Mouse (Mus musculus) forebrain, embryonic 16.5 days (tissue): ENCODE data around the gene Gm10663. TPM values are rescaled to one million over a fixed set of nuclear protein-coding genes. Genes with fewer than 3 reads are reported as not detected.

Source experiments
- ATAC-seq: fragments of 200-750 bp; cut with Nextera tagmentation; 2 replicates; pipeline ENCODE4 v1.8.0; 2017; ENCODE audit warnings: mild to moderate bottlenecking, moderate library complexity
- H3K27ac ChIP-seq: fragments of 300-500 bp; sonication (generic); 2 replicates; pipeline ENCODE4 v1.5.1; 2014; ENCODE audit warnings: low read length, control low read depth
- H3K27me3 ChIP-seq: fragments of 300-500 bp; sonication (generic); replicated peaks from 2 replicates; pipeline ENCODE4 v1.6.1; 2014; ENCODE audit warnings: low read length; ENCODE audit not compliant: control insufficient read depth, insufficient read depth
- H3K36me3 ChIP-seq: fragments of 300-500 bp; sonication (generic); 2 replicates; pipeline ENCODE4 v1.6.1; 2014; ENCODE audit not compliant: control insufficient read depth, insufficient read depth
- H3K4me1 ChIP-seq: fragments of 300-500 bp; sonication (generic); replicated peaks from 2 replicates; pipeline ENCODE4 v1.6.1; 2014; ENCODE audit warnings: low read length; ENCODE audit not compliant: control insufficient read depth, insufficient read depth
- H3K4me2 ChIP-seq: fragments of 300-500 bp; sonication (generic); 2 replicates; pipeline ENCODE4 v1.6.1; 2014; ENCODE audit warnings: mild to moderate bottlenecking, low read length, control low read depth
- H3K4me3 ChIP-seq: fragments of 300-500 bp; sonication (generic); replicated peaks from 2 replicates; pipeline ENCODE4 v1.5.1; 2014; ENCODE audit warnings: mild to moderate bottlenecking, low read length, control low read depth
- H3K9ac ChIP-seq: fragments of 300-500 bp; sonication (generic); replicated peaks from 2 replicates; pipeline ENCODE4 v1.6.1; 2014; ENCODE audit warnings: low read depth, low read length, control low read depth
- H3K9me3 ChIP-seq: fragments of 300-500 bp; sonication (generic); 2 replicates; pipeline ENCODE4 v1.6.1; 2016; ENCODE audit warnings: low read length; ENCODE audit not compliant: control insufficient read depth
- WGBS: fragments of 180-500 bp; shearing (Covaris S2); extraction: QIAGEN DNeasy Blood & Tissue Kit; methylation state at CpG from one replicate; pipeline ENCODE4 v1.1.7; 2014; 5-methylcytosine and 5-hydroxymethylcytosine counted together
- polyA plus RNA-seq: library from polyadenylated mRNA; unstranded; fragments of >200 nt; fragmentation: Nextera tagmentation; extraction: Ambion mirVana; gene quantifications from 2 replicates; pipeline ENCODE4 v1.2.1, GENCODE M21; 2015

The Gm10663 gene
- polyA plus RNA-seq, 1 experiment from 2014 or later = not detected

GRCm38 (mm10) chr8:65047193-65047592 is 27.6 kb upstream of the Gm10663 start:
- no peak overlapping the region for H3K4me3 ChIP-seq
- WGBS = 93% methylated on average over 4 of the region's 4 CpGs

DNA sequence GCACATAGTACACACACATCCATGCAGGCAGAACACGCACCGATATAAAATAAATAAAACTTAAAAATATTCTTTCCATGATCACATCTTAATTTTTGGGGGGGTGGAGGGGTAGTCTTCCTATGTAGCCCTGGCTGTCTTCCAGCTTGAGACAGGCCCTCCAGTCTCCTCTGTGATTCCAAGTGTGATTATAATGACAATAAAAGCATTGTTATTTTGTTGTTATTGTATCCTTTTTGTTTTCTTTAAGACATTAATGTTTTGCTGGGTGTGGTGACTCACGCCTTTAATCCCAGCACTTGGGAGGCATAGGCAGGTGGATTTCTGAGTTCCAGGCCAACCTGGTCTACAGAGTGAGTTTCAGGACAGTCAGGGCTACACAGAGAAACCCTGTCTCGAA is 27.0 kb upstream of the Gm10663 start:
- ATAC-seq = no peak
- 91% methylated on average over 4 of the region's 4 CpGs for WGBS
- Histone ChIP-seq H3K4me2 (no peak overlapping the region), H3K36me3 (no peaks in the 10 kb centered on the region), H3K9ac (no peak overlapping the region), H3K4me1 (no peaks in the 10 kb centered on the region), H3K4me3 (no peak overlapping the region), H3K27ac (no peak overlapping the region), H3K9me3 (no peaks in the 10 kb centered on the region), H3K27me3 (no peaks in the 10 kb centered on the region)

More at GRCm38 (mm10) chr8:65047193-65047592, 27.6 kb upstream of the Gm10663 start:
- Histone ChIP-seq H3K4me2 (no peak overlapping the region), H3K9ac (no peak overlapping the region), H3K4me1 (no peaks in the 10 kb centered on the region), H3K27me3 (no peaks in the 10 kb centered on the region), H3K9me3 (no peaks in the 10 kb centered on the region), H3K36me3 (no peaks in the 10 kb centered on the region), H3K27ac (no peak overlapping the region)
- ATAC-seq = no peak

GRCm38 (mm10) chr8:65053554-65053953 is 21.3 kb upstream of the Gm10663 start:
- Histone ChIP-seq H3K4me2 (no peak overlapping the region), H3K4me1 (no peaks in the 10 kb centered on the region), H3K9ac (no peak overlapping the region), H3K4me3 (no peak overlapping the region), H3K9me3 (no peaks in the 10 kb centered on the region), H3K27me3 (no peaks in the 10 kb centered on the region), H3K36me3 (no peaks in the 10 kb centered on the region), H3K27ac (no peak overlapping the region)
- ATAC-seq = no peak
- 89% methylated on average over 3 of the region's 3 CpGs for WGBS

- no peak for ATAC-seq
- no peaks in the 10 kb centered on the region for H3K4me1 ChIP-seq
- no peaks in the 10 kb centered on the region for H3K27me3 ChIP-seq
- H3K27ac ChIP-seq = no peak overlapping the region
- H3K4me3 ChIP-seq = no peak overlapping the region
- 64% methylated on average over 5 of the region's 5 CpGs for WGBS
- no peaks in the 10 kb centered on the region for H3K9me3 ChIP-seq
- H3K36me3 ChIP-seq = no peaks in the 10 kb centered on the region
- H3K9ac ChIP-seq = no peak overlapping the region
- H3K4me2 ChIP-seq = no peak overlapping the region
Measured at GRCm38 (mm10) chr8:65053968-65054367, 20.9 kb upstream of the Gm10663 start.

DNA sequence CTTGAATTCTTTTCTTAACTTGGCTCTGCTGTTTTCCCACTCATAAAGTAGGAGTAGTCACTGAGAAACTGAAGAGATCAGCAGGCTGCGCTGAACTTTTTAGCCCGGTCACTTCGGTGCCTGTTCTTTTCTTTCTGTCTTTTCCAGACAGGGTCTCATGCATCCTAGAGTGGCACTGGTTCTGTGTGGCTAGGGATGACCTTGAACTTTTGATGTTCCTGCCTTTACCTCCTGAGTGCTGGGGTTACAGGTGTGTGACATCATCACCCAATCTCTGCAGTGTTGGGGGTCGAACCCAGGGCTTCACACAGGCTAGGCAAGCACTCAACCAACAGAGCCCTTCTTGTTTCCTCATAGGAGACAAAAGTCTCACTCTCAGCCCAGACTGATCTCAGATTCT is 18.1 kb upstream of the Gm10663 start:
- Histone ChIP-seq H3K36me3 (no peaks in the 10 kb centered on the region), H3K4me3 (no peak overlapping the region), H3K4me1 (no peaks in the 10 kb centered on the region), H3K27ac (no peak overlapping the region), H3K4me2 (no peak overlapping the region), H3K9me3 (no peaks in the 10 kb centered on the region), H3K9ac (no peak overlapping the region), H3K27me3 (no peaks in the 10 kb centered on the region)
- no peak for ATAC-seq
- 97% methylated on average over 4 of the region's 4 CpGs for WGBS

- no peaks in the 10 kb centered on the region for H3K36me3 ChIP-seq
- no peaks in the 10 kb centered on the region for H3K27me3 ChIP-seq
- H3K27ac ChIP-seq = no peak overlapping the region
- no peak overlapping the region for H3K4me3 ChIP-seq
- H3K4me1 ChIP-seq = no peaks in the 10 kb centered on the region
- no peak for ATAC-seq
- WGBS = 80% methylated on average over 4 of the region's 4 CpGs
- no peak overlapping the region for H3K9ac ChIP-seq
- no peak overlapping the region for H3K4me2 ChIP-seq
- H3K9me3 ChIP-seq = no peaks in the 10 kb centered on the region
Measured at GRCm38 (mm10) chr8:65062195-65062594, 12.6 kb upstream of the Gm10663 start.

- ATAC-seq = no peak
- WGBS = 52% methylated on average over 2 of the region's 2 CpGs
- peaks cover 3% of the 10 kb centered on the region; the same call in 1 of the 2 replicates for H3K4me1 ChIP-seq
Measured at GRCm38 (mm10) chr8:65064071-65064470, 10.8 kb upstream of the Gm10663 start.

DNA sequence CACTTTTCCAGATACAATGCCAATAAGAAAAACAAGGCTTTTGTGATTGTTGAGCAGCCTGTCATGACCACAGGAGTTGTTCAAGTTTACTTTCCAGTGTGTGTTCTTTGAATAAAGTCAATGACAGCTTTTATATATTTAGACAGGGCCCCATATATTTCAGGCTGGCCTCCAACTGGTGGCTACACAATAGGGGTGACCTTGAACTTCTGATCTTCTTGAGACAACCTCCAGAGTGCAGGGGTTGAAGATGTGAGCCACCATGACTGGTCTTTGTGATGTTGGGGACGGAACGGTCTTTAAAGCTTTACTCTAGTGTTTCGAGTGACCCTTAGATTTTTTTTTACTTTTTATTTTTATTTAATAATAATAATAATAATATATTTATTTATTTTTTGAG is 9.2 kb upstream of the Gm10663 start:
- ATAC-seq = no peak
- Histone ChIP-seq H3K9ac (no peak overlapping the region), H3K4me1 (peaks cover 3% of the 10 kb centered on the region; the same call in 1 of the 2 replicates), H3K36me3 (no peaks in the 10 kb centered on the region), H3K27me3 (no peaks in the 10 kb centered on the region), H3K27ac (no peak overlapping the region), H3K4me3 (no peak overlapping the region), H3K4me2 (no peak overlapping the region), H3K9me3 (no peaks in the 10 kb centered on the region)
- 96% methylated on average over 3 of the region's 3 CpGs for WGBS

More at GRCm38 (mm10) chr8:65064071-65064470, 10.8 kb upstream of the Gm10663 start:
- Histone ChIP-seq H3K4me2 (no peak overlapping the region), H3K36me3 (no peaks in the 10 kb centered on the region), H3K9ac (no peak overlapping the region), H3K27ac (no peak overlapping the region), H3K4me3 (no peak overlapping the region), H3K9me3 (no peaks in the 10 kb centered on the region), H3K27me3 (no peaks in the 10 kb centered on the region)

- Histone ChIP-seq H3K4me3 (no peak overlapping the region), H3K9ac (no peak overlapping the region), H3K4me1 (peaks cover 3% of the 10 kb centered on the region; the same call in 1 of the 2 replicates), H3K4me2 (no peak overlapping the region), H3K27ac (no peak overlapping the region), H3K9me3 (no peaks in the 10 kb centered on the region), H3K36me3 (no peaks in the 10 kb centered on the region), H3K27me3 (no peaks in the 10 kb centered on the region)
- no peak for ATAC-seq
- WGBS = 91% methylated on average over 4 of the region's 4 CpGs
Measured at GRCm38 (mm10) chr8:65067031-65067430, 7.8 kb upstream of the Gm10663 start.
